In genomic region chr10:11319446-11319970, GRCm38 (mm10) we compare ENCODE assay signal across 25 mouse cellular contexts.
"Had no signal": no experiment of that assay in that cellular context is flagged by ENCODE, and none has a peak within 500 bp of the region (broad histone marks: within the 10 kb centered on the region; RNA-seq: fewer than 3 reads in every experiment).

No protein-coding gene starts in this region.

- H3K9ac ChIP-seq: heart, embryonic 13.5 days; heart, embryonic 15.5 days; hindbrain, embryonic 13.5 days; hindbrain, embryonic 15.5 days; kidney, embryonic 15.5 days; limb, embryonic 13.5 days; limb, embryonic 15.5 days; liver, embryonic 12.5 days had no signal

- H3K4me1 ChIP-seq: heart, embryonic 13.5 days; heart, embryonic 15.5 days; hindbrain, embryonic 13.5 days; hindbrain, embryonic 15.5 days; kidney, embryonic 15.5 days; limb, embryonic 13.5 days; limb, embryonic 15.5 days had no signal

- ATAC-seq: hindbrain, postnatal 0 days; intestine, embryonic 16.5 days; liver, embryonic 12.5 days had no signal

- DNase-seq: gastrocnemius, postnatal 14 days; heart, adult 11 months; heart, adult 2 months; heart, postnatal 14 days; heart, postnatal 36 days; kidney, adult 11 months; kidney, adult 2 months; kidney, adult 9 months; kidney, postnatal 14 days; kidney, postnatal 36 days; layer of hippocampus, adult 9-11 months; layer of hippocampus, postnatal 36 days; left cerebral cortex, postnatal 4 days had no signal

- H3K4me3 ChIP-seq: heart, adult 2 months; heart, embryonic 13.5 days; heart, embryonic 15.5 days; hindbrain, embryonic 13.5 days; hindbrain, embryonic 15.5 days; kidney, embryonic 15.5 days; limb, embryonic 13.5 days; limb, embryonic 15.5 days; liver, embryonic 12.5 days had no signal

- H3K9me3 ChIP-seq: heart, embryonic 13.5 days; heart, embryonic 15.5 days; hindbrain, embryonic 13.5 days; hindbrain, embryonic 15.5 days; kidney, embryonic 15.5 days; limb, embryonic 13.5 days; limb, embryonic 15.5 days; liver, embryonic 12.5 days had no signal

- H3K4me2 ChIP-seq: heart, embryonic 11.5 days; heart, embryonic 13.5 days; heart, embryonic 15.5 days; hindbrain, embryonic 13.5 days; hindbrain, embryonic 15.5 days; kidney, embryonic 15.5 days; limb, embryonic 13.5 days; limb, embryonic 15.5 days; liver, embryonic 12.5 days had no signal

- H3K27me3 ChIP-seq: heart, embryonic 13.5 days; heart, embryonic 15.5 days; hindbrain, embryonic 13.5 days; hindbrain, embryonic 15.5 days; kidney, embryonic 15.5 days; limb, embryonic 13.5 days; limb, embryonic 15.5 days; liver, embryonic 12.5 days had no signal

- H3K27ac ChIP-seq: heart, adult 2 months; heart, embryonic 13.5 days; heart, embryonic 15.5 days; hindbrain, embryonic 13.5 days; hindbrain, embryonic 15.5 days; hindbrain, postnatal 0 days; kidney, embryonic 15.5 days; kidney, postnatal 0 days; limb, embryonic 13.5 days; limb, embryonic 15.5 days had no signal

- H3K36me3 ChIP-seq: heart, embryonic 13.5 days; heart, embryonic 15.5 days; hindbrain, embryonic 13.5 days; hindbrain, embryonic 15.5 days; kidney, embryonic 15.5 days; limb, embryonic 13.5 days; limb, embryonic 15.5 days; liver, embryonic 12.5 days had no signal
